Mouse (Mus musculus) cortical plate, adult 2 months (tissue): Measurements from ENCODE around the gene Vps13d. TPM values are rescaled to one million over a fixed set of nuclear protein-coding genes. Genes with fewer than 3 reads are reported as not detected.

Experiments used
- H3K27ac ChIP-seq: fragments of 200-500 bp; 2 replicates; pipeline ENCODE4 v1.5.1; 2012; ENCODE audit warnings: low read length, control low read depth, inconsistent platforms; ENCODE audit not compliant: insufficient read depth
- H3K4me1 ChIP-seq: fragments of 200-500 bp; 2 replicates; pipeline ENCODE4 v1.6.1; 2011; ENCODE audit warnings: low read length; ENCODE audit not compliant: control insufficient read depth, insufficient read depth
- H3K4me3 ChIP-seq: fragments of 200-500 bp; 2 replicates; pipeline ENCODE4 v1.5.1; 2011; ENCODE audit warnings: mild to moderate bottlenecking, low read length, control low read depth; ENCODE audit not compliant: insufficient read depth
- CTCF ChIP-seq: fragments of 200-500 bp; IDR thresholded peaks from 2 replicates; pipeline ENCODE4 v1.5.1; 2011; ENCODE audit warnings: mild to moderate bottlenecking, control low read depth, low read length; ENCODE audit not compliant: insufficient read depth; ENCODE audit errors: extremely low read depth
- POLR2A ChIP-seq: fragments of 200-500 bp; IDR thresholded peaks from 2 replicates; pipeline ENCODE4 v1.6.1; 2011; ENCODE audit warnings: mild to moderate bottlenecking, low read length, control low read depth; ENCODE audit not compliant: insufficient read depth; ENCODE audit errors: extremely low read depth
- polyA plus RNA-seq: library from polyadenylated mRNA; depleted of rRNA; stranded (reverse); fragments of >200 nt; gene quantifications from 2 replicates; pipeline ENCODE4 v1.2.3, GENCODE M21; 2012

Gene Vps13d
- polyA plus RNA-seq, 1 experiment, result 50.2 TPM

GRCm38 (mm10) chr4:144986016-144986805, 208.6 kb downstream of the Vps13d start:
- Histone ChIP-seq H3K27ac (no peak overlapping the region), H3K4me3 (no peak overlapping the region), H3K4me1 (peaks cover 2% of the 10 kb centered on the region)
- TF ChIP-seq POLR2A (no peak), CTCF (no peak)

GRCm38 (mm10) chr4:144983821-144984371, 210.9 kb downstream of the Vps13d start:
- Histone ChIP-seq H3K4me1 (peaks cover 5% of the 10 kb centered on the region), H3K4me3 (no peak overlapping the region), H3K27ac (no peak overlapping the region)
- TF ChIP-seq CTCF (no peak), POLR2A (no peak)

- Histone ChIP-seq H3K27ac (no peak overlapping the region), H3K4me3 (no peak overlapping the region), H3K4me1 (peaks cover 9% of the 10 kb centered on the region)
- TF ChIP-seq CTCF, result no peak
- no peak for TF ChIP-seq POLR2A
Observed at GRCm38 (mm10) chr4:144983228-144983744, 211.5 kb downstream of the Vps13d start.

GRCm38 (mm10) chr4:144980811-144981551, 213.8 kb downstream of the Vps13d start:
- H3K27ac ChIP-seq, result no peak overlapping the region
- TF ChIP-seq CTCF (no peak), POLR2A (no peak)
- no peak overlapping the region for H3K4me3 ChIP-seq
- peaks cover 12% of the 10 kb centered on the region for H3K4me1 ChIP-seq

- TF ChIP-seq POLR2A (no peak), CTCF (no peak)
- no peak overlapping the region for H3K27ac ChIP-seq
- peaks cover 12% of the 10 kb centered on the region for H3K4me1 ChIP-seq
- H3K4me3 ChIP-seq, result no peak overlapping the region
Observed at GRCm38 (mm10) chr4:144980110-144980509, 214.7 kb downstream of the Vps13d start.

GRCm38 (mm10) chr4:144978039-144978438, 216.8 kb downstream of the Vps13d start:
- Histone ChIP-seq H3K27ac (no peak overlapping the region), H3K4me3 (no peak overlapping the region), H3K4me1 (peaks cover 12% of the 10 kb centered on the region)
- TF ChIP-seq CTCF (no peak), POLR2A (no peak)

- Histone ChIP-seq H3K4me1 (peaks cover 12% of the 10 kb centered on the region), H3K27ac (no peak overlapping the region), H3K4me3 (no peak overlapping the region)
- TF ChIP-seq POLR2A (no peak), CTCF (no peak)
Observed at GRCm38 (mm10) chr4:144977057-144977456, 217.7 kb downstream of the Vps13d start.

- Histone ChIP-seq H3K4me1 (peaks cover 8% of the 10 kb centered on the region), H3K27ac (no peak overlapping the region), H3K4me3 (no peak overlapping the region)
- TF ChIP-seq POLR2A, result no peak
- no peak for TF ChIP-seq CTCF
Observed at GRCm38 (mm10) chr4:144975505-144975904, 219.3 kb downstream of the Vps13d start.

GRCm38 (mm10) chr4:144974458-144974857, 220.3 kb downstream of the Vps13d start:
- no peak for TF ChIP-seq POLR2A
- H3K4me1 ChIP-seq, result peaks cover 8% of the 10 kb centered on the region
- H3K4me3 ChIP-seq, result no peak overlapping the region
- H3K27ac ChIP-seq, result no peak overlapping the region
